Mouse (Mus musculus) kidney, adult 8-10 months (tissue): ENCODE measurements around the gene Gm20877.
"Not testable (repeated sequence)": the region's sequence is repeated elsewhere in the genome, so short reads cannot be mapped to it uniquely, and the experiment has no call there.

Experiments used
- DNase-seq, 2 experiments: peaks; one replicate each; pipeline ENCODE4 v3.0.0; 2022

Gene Gm20877

DNA sequence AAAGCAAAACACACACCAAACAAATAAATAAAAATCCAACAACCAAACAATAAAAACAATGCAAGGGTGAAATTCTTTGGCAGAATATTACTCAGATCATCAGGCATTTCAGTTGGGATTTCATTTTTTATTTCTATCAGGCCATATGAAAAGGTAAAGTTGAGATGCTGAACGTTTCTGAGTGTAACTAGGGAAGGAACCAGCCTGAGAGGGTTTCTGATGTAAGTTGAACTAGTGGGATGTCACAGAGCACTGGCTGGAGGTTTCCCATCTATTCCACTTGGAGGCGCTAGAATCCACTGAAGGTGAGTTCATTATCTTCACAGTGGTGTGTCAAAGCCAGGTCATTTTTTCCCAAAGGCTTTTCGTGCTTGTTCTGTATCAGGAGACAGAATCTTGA is at the start of gene Gm20877:
Gene Gm20877 (plus strand): TSS at position 301 of the 400 bp plus-strand sequence.
- DNase-seq, result not testable (repeated sequence)
